Mouse (Mus musculus) megakaryocyte, embryonic 14.5 days (primary cell): ENCODE measurements at regions not wholly inside any gene's neighbourhood (a gene's known extent, or its start where the extent isn't known, plus 50 kb on each side); places are given as distances from the start of the nearest gene placed in this dataset.

Source experiments
- H3K27me3 ChIP-seq: replicated peaks from 2 replicates; pipeline ENCODE3; 2012; ENCODE audit warnings: inconsistent platforms
- H3K36me3 ChIP-seq: replicated peaks from 2 replicates; pipeline ENCODE3; 2012; ENCODE audit warnings: low read length, inconsistent platforms, mixed read lengths
- H3K4me1 ChIP-seq: 2 replicates; pipeline ENCODE4 v1.6.1; 2012; ENCODE audit warnings: inconsistent platforms
- H3K4me3 ChIP-seq: replicated peaks from 2 replicates; pipeline ENCODE3; 2012; ENCODE audit warnings: moderate library complexity, mild to moderate bottlenecking, inconsistent platforms
- H3K9me3 ChIP-seq: 2 replicates; pipeline ENCODE4 v1.6.1; 2012; ENCODE audit warnings: inconsistent platforms
- FLI1 ChIP-seq: IDR thresholded peaks from 2 replicates; pipeline ENCODE4 v1.6.1; 2012; ENCODE audit warnings: low read length, inconsistent platforms, mixed read lengths
- GATA1 ChIP-seq: IDR thresholded peaks from 3 replicates; pipeline ENCODE4 v1.6.1; 2012; ENCODE audit warnings: mixed read lengths, low read length, inconsistent platforms, borderline replicate concordance

DNA sequence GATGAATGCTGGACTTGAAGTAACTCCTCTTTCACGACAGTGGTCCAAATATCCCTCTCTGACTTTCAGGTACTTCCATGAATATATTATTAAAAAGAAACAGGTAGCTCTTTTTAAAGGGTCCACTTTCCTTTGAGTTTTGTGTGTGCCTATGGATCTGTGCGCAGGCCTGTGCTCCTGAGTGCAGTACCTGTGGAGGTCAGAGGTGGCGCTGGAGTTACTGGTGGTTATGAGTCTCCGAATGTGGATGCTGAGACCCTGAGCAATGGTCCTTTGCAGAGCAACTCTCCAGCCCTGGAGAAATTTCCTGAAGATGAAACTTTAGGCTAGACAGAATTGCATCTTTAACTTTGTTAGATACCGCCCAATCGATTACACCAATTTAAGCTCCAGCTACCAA is 264.1 kb downstream of the Tcerg1l start:
- H3K9me3 ChIP-seq, result peaks cover 4% of the 10 kb centered on the region; the same call in 1 of the 2 replicates

DNA sequence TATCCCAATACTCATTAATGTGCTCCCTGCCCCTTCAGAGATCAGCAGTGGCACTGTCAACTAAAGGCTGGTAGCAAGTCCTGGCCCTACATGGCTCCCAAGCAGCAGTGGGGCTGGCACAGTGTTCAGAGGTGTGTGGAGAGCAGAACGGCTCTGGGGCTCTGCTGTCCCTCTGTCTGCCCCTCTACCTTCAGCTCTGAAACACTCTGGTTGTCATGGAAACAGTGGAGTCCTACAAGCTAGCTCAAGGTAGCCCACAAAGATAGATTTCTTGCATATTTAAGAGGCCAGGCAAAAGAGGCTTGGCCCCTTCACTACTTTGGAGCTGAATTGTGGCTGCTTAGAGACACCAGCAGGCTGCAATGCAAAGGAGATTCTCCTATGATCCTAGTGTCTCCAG is 259.6 kb downstream of the Tcerg1l start:
- peaks cover 4% of the 10 kb centered on the region; the same call in 1 of the 2 replicates for H3K9me3 ChIP-seq

More for the DNA sequence above, 264.1 kb downstream of the Tcerg1l start:
- Histone ChIP-seq H3K4me3 (no peak overlapping the region), H3K4me1 (no peaks in the 10 kb centered on the region), H3K27me3 (no peaks in the 10 kb centered on the region), H3K36me3 (no peaks in the 10 kb centered on the region)
- no peak for TF ChIP-seq GATA1

DNA sequence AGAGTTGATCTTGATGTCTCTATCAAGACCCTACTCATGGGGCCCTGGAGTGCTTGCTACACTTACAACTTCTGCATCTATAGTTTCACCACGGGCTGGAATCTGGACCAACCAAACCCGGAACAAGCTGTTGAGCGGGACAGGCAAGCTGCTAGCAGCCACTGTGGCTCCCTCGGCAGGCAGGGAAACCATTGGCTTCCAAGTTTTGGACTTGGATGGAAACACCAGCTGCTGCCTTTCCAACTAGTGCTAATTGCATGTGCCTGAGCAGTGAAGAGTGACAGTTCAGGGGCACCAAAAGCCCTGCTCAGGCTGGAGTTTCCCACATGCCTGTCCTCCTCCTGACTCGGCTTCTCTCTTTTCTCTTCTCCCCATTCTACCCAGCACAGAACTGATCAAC is 257.8 kb downstream of the Tcerg1l start:
- Histone ChIP-seq H3K4me1 (no peaks in the 10 kb centered on the region), H3K4me3 (no peak overlapping the region), H3K36me3 (no peaks in the 10 kb centered on the region), H3K9me3 (no peaks in the 10 kb centered on the region), H3K27me3 (no peaks in the 10 kb centered on the region)
- TF ChIP-seq GATA1 (no peak), FLI1 (no peak)

More for the DNA sequence above, 259.6 kb downstream of the Tcerg1l start:
- no peaks in the 10 kb centered on the region for H3K27me3 ChIP-seq
- H3K4me3 ChIP-seq, result no peak overlapping the region
- H3K36me3 ChIP-seq, result no peaks in the 10 kb centered on the region
- TF ChIP-seq FLI1 (no peak), GATA1 (no peak)
- no peaks in the 10 kb centered on the region for H3K4me1 ChIP-seq

DNA sequence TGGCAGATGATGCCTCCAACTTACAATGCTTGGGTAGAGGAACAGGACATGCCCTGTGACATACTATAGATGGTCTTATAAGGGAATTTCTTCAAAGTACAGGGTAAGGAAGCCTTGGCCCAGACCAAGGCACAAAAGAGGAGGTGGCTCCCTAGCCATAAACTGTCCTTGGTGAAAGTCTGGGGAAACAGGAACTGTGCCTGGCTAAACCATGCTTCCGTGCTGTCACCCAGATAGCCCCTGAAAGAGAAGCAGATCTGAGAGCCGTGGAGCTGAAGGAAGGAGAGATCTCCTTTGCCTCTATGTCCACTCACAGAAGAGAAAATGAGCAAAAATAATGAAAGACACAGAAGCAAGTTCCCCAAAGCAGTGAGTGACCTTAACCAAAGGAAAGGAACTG is 248.0 kb downstream of the Tcerg1l start:
- TF ChIP-seq FLI1 (no peak), GATA1 (no peak)
- H3K4me3 ChIP-seq, result no peak overlapping the region
- H3K4me1 ChIP-seq, result no peaks in the 10 kb centered on the region
- 0 out of 2 replicates have a peak, but pooled peaks cover 6% of the 10 kb centered on the region for H3K9me3 ChIP-seq
- no peaks in the 10 kb centered on the region for H3K36me3 ChIP-seq
- H3K27me3 ChIP-seq, result no peaks in the 10 kb centered on the region

DNA sequence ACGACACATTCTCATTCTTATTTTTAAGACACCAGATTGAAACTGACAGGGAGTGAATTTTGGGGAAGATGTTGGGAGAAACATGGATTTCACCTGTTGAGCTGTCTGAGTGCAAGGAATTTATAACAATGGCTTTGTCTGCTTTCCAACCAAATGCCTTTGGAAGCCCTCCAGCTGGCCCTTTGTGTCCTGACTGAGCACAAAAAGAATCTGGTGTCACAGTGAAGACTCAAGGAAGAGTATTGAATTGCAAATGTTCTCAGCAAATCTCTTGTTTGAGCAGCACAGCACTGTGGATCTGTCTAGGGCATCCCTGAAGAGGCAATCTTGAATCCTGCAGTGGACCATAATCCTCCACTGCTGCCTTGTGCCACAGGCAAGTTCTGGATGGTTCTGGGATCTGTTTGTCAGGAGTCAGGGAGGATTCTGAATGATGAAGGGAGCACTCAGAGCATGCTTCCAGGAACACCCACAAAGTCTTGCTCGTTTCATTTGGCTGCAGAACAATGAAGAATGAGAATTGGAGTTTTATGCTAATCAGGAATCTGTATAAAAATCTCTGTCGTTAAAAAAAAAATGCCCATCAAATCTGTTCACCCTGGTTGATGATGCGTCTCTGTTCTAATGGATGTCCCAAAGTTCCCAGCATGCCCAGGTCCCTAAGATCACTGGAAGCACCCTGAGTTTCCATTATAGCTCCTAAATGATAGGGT is 243.9 kb downstream of the Tcerg1l start:
- Histone ChIP-seq H3K36me3 (no peaks in the 10 kb centered on the region), H3K27me3 (no peaks in the 10 kb centered on the region)
- TF ChIP-seq FLI1, result no peak
- TF ChIP-seq GATA1, result no peak

More for the DNA sequence above, 243.9 kb downstream of the Tcerg1l start:
- Histone ChIP-seq H3K4me3 (no peak overlapping the region), H3K4me1 (no peaks in the 10 kb centered on the region), H3K9me3 (0 out of 2 replicates have a peak, but pooled peaks cover 1% of the 10 kb centered on the region)
